Mouse (Mus musculus): ENCODE results near the gene S100a14. TPM values are rescaled to one million over a fixed set of nuclear protein-coding genes. Genes with fewer than 3 reads are reported as not detected.

S100a14 gene
- polyA plus RNA-seq, 3 experiments from 2014 or later = 0.40 TPM; not detected in 2

DNA sequence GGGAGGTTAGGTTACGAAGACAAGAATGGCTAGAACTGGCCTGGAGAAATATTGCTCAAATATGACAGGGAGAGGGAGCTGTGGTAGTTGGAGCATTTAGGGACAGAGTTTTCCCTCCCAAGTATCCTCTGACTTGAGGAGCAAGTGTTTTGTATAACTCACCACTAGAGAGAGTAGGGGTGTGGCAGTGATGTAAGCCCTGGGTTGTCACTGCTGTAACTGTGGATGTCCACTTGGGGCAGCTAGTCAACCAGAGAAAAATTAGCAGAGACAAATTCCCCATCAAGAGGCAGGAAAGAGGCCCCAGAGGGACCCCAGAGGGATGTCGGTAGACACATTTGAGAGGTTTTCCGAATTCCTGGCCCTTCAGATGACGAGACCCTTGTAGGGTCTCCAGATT, 1.2 kb upstream of the S100a14 start:
- no peak for ATAC-seq

DNA sequence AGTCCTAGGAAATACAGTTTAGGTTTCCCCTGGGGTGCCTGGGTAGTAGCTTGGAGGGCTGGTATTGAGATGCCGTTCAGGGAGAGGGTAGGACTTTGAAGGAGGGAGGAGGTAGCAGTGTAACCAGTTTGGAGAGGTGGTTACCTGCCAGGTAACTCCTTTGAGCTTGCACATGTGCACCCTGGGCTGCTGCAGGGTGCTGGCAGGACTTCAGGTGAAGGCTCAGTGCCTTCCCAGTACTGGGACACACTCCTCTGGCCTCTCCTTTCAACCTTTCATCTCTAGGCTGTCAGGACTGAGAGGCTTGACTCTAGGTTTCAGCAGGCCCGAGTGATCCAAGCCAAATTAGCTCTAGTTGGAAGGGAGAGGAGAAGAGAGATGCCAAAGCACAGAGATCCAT, 580 bp upstream of the S100a14 start:
- no peak for ATAC-seq

DNA sequence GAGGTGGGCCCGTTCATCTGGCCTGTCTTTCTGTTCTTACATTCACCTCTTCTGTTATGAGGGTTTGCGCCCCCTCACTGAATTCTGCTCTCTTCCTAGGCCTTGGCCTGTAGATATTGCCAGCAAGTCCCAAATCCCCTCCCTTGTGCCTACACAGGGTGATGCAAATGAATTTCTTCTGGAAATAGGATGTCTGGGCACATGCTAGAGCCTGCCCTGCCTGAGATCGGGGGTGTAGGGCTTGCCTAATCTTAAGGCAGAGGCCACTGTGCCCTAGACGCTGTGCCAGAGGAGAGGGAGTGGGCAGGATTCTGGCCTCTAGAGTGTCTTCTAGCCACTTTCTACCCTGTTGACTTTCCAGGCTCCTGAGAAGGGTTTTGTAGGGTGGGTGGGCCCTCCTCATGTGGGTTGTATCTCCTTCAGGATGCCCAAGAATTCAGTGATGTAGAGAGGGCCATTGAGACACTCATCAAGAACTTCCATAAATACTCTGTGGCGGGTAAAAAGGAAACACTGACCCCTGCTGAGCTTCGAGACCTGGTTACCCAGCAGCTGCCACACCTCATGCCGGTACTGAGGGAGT, 726 bp downstream of the S100a14 start:
- ATAC-seq = no peak

DNA sequence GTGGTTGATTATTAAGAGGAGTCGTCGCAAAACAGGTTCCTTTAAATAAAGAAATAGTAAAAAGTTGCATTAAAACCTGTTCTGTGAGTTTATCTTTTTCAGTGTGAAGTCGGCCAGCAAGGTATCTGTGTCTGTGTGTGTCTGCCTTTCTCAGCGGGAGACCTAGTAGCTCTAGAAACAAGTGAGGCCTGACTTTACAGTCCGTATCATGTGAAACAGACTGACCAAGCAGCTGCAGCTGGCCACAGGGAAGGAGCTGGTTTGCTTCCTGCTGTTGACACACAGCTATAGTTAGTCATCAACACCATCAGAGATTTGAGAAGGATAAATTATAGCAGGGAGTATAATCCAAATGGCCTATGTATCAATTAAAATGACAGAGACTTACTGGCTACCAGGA, 5.1 kb downstream of the S100a14 start:
- no peak for ATAC-seq

DNA sequence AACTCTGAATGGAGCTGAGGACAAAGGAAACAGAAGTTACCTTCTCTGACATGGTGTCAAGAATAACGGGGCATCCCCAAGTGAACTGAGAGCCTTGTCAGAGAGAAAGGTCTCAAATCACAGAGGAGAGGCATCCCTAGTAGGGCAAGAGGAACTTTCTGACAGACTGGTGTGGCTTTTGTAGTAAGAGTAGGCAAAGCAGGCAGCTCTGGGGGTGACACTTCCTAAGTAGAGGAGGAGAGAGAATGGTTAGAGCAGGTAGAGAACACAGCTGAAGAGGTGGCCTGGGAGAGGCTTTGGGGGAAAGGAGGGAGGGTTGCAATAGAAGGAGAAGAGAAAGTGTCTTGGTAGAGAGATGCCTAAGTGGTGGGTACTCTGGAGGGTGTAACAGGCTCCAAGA, 8.8 kb downstream of the S100a14 start:
- no peak for ATAC-seq

DNA sequence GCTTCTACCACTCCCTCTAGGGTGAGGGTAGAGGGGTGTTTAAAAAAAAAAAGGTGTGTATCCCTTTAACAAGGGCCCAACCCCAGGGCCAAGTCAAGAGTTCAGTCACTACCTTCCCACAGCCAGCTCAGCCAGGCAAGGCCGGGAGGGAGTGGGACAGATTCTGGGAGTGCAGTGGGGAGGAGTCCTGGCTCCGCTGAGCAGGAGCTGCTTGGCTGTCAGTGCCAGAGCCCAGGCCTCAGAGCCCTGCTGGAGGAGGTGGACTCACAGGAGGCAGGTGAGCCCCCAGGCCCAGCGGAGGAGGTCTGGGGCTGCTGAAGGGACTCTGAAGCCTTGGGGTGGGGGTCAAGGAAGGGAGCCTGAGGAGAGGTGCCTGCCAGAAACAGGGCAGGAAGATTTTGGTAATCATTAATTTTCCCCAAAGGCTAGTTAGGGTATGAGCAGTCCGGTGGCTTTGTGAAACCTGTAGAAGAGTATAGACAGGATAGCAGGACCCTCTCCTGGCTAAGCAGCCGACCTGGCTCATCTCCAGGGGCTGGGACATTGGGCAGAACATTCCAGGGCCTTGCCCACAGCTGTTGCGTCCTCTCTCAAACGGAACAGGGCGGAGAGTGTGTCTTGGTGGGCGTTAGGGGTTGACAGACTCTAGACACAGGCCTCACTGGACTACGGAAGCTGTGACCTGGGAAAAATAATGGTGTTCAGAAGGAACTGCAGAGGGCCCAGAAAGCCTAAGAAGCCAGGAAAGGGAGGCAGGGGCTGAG, 10.7 kb downstream of the S100a14 start, which contains the start of gene S100a16:
TSS of gene S100a16 (plus strand) at position 114 of the 764 bp plus-strand sequence.
- ATAC-seq = no peak

DNA sequence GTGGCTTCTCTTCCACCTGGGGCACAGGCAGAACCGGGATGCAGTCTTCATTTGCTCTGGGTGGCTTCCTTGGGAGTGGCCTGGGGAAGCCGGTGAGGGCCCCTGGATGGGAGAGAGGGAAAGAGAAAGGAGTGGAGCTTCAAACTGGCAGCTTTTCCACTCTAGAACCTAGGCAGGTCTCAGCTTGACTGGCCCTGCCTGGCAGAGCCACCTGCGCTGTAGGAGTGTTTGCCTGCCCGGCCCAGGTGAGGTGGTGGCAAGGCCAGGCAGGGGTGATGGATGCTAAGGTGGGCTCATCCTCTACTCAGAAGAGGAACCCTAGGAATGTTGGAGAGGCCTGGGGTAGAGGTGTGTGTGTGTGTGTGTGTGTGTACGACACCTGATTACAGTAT, 11.2 kb downstream of the S100a14 start:
- no peak for ATAC-seq

DNA sequence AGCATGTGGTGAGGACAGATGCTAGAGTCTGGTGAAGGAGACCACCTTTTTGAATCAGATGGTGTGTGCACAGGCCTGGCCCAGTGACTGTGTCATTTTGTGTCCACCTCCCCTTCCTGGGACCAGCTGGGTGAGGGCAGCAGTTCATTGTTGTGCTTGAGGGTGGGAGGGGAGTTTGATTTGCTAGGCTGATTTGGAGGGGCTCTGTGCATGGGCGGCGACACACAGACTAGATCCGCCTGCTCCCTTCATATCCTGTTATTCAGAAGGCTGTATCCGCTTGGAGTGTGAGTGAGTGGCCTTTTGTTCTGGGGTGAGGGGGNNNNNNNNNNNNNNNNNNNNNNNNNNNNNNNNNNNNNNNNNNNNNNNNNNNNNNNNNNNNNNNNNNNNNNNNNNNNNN, 14.2 kb downstream of the S100a14 start:
- ATAC-seq = no peak

DNA sequence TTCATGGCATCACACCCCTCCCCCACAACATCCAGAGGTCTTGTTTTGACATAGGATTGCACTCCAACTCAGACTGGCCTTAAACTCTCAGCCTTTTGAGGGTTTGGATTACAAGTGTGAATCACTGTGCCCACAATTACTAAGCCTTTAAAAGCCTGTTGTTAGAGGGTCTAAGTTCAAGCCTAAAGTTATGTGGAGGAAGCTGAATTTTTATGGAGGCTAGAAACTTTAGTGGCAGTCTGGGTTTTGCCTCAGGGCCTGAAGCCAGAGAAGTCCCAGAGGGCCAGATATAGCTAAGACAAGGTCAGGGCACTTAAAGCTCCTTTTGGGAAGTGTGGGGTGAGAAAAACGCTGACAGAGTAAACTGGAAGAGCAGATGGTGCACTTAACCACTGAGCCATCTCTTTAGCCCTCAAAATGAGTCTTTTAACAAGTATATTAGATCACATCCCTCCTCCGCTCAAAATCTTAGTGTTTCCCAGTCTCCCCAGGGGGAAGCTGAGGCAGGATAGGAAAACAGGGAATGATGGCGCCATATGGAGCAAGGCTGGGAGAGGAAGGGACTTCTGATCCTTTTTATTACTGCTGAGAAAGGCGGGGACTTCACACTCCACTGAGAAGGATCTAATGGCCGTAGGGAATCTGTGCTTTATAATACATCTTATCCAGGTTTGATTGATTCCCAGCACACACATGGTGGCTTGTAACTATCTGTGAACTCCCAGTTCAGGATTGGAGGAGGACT, 23.2 kb downstream of the S100a14 start:
- ATAC-seq = no peak

DNA sequence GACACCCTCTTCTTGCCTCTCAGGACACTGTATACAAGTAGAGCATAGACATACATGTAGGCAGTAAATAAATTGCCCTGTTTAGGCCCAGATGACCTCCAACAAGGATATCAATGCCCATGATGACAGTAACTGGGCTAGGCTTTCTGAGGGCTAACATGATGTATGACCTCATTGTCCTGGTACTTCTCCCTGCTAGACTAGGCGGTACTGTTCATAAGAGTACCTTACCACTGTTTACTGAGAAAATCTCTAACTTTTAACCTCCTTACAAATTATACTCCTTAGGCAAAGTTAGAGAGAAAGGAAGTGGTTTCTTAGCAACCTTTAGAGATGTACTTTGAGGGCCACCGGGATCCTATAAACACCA, 23.8 kb downstream of the S100a14 start:
- ATAC-seq = no peak

DNA sequence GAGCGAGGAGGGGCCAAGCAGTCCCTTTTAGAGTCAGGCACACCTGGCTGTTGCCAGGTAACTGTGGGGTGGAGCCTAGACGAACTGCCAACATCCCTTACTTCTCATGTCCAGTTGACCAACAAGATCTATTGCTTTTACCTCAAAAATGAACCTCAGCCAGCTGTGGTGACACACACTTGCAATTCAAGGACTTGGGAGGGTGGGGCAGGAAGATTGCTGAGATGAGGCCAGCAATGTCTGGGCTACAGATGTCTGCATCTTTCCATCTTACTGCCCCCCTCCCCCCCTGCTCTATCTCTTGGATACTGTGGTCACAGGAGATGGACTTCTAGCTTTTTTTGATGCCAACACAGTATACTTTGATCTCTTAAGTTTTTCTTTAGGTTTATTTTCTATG, 25.6 kb downstream of the S100a14 start:
- no peak for ATAC-seq

DNA sequence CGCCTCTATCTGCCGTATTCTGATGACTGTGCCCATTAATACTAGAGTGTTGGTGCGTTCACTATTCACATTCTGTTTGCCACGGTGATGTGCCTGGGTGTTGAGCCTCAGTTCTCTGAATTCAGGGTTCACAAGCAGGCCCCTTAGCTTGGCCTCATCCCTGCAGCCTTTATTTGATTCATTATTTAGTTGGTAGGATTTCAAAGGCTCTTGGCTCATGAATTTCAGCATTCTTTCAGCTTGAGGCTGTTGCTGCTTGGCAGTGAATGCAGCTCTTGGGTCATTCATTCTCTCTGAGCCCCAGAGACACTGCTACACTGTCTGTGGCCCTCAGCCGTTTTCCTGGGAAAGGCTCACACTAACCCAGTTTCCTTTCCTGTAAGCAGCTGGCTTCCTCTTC, 29.3 kb downstream of the S100a14 start:
- ATAC-seq = no peak

DNA sequence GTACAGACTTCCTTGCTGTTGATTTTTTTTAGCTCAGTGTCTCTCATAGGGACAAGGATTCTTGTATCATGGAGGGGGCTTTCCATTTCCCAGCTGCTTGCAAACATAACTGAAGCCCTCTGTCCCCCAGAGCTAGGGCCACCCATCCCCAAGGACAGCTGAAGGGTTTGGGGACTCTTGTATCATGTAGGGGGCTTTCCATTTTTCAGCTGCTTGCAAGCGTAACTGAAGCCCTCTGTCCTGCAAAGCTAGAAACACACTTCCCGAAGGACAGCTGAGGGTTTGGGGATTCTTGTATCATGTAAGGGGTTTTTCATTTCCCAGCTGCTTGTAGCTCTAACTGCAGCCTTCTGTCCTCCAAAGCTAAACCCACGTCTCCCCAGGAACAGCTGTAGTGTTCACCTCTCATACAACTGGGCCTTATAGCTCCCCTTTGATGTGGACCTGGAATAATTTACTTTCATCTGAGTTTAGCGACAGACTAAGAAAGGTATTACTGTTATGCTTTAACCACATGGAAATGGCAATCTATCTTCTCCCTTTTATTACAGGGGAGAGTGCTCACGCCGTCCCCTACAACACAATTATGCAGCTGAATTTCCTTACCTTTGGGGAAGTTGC, 33.5 kb downstream of the S100a14 start, which contains the start of gene S100a3:
TSS of gene S100a3 (plus strand) at position 571 of the 621 bp plus-strand sequence.
- no peak for ATAC-seq

DNA sequence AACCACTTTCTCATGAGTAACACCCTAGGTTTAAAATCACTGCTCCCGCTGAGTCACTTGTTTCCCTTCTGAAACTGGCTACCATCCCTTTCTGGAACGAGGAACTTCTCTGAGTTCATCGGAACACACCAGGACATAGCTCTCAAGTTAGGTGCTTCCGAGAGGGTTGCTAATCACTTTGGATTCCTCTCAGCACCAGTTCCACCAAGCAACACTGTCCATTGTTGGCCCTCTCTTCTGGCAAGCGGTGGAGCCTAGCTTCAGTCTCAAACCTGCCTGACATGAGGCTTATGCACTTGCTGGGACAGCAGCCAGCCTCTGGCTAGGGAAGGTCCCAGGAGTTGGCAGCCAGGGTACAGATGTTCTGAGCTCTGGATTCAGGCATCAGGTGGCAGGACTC, 48.0 kb downstream of the S100a14 start:
- ATAC-seq = no peak

DNA sequence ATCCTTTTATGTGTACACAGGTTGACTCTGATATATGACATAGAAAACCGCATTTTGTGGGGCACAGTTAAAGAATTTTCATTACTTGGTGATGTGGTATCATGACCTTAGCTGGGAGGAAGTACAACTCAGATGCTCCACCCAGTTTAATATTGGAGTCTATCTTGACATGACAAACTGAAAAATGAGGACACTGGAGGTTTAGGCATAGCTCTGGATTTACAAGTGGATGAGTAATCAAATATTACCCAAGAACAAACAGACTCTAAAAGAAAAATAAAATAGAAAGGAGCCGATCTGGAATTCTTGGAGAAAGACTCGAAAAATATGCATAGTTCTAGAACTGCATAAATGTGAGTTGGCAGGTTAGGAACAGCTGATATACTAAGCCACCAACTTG, 48.7 kb downstream of the S100a14 start:
- ATAC-seq = no peak

DNA sequence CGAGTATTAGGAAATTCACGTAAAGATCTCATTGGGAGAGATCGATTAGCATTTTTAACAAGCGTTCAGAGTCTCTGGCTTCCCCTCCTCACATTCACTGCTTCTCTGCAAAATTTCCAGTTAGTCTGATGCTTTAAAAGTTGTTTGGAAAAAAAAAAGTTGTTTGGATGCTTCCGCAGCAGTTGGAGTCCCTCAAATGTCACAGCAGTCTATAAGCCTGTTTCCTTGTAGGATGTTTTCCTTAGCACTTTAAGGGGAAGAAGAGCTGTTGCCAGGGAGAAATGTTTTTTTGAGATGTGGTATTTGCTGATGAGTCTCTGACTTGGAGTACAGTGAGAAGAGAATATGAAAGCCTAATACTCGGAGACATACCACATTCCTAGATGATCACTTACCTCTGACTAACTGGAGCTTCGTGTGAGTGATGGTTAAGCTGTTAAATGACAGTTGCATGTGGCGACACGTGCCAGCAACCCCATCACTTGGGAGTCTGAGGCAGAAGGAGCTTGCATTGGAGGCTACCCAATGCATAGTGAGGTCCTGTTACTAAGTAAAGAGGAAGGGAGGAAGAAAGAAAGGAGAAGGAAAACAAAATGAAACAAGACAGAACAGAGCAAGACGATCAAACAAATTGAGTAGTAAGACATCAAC, 49.8 kb downstream of the S100a14 start:
- no peak for ATAC-seq

Other genes with a start within 250 kb of the S100a14 start
- gene Gatad2b, start 233.7 kb upstream of the S100a14 start, polyA plus RNA-seq (2017; shearing (Covaris generic)) = 10 to 100 TPM; 14.9 to 34.0 (median 28.3) TPM
- under 1 TPM in 1 of 3 experiments, not detected in 2; 0.31 TPM for gene Slc27a3, start 136.9 kb upstream of the S100a14 start, polyA plus RNA-seq (2017; shearing (Covaris generic))
- gene Ints3, start 93.2 kb upstream of the S100a14 start, polyA plus RNA-seq (2017; shearing (Covaris generic)) = 10 to 100 TPM; 15.6 to 18.0 (median 17.6) TPM
- gene Npr1, start 61.0 kb upstream of the S100a14 start, polyA plus RNA-seq (2017; shearing (Covaris generic)) = not detected
- 100 to 1,000 TPM; 107 to 118 (median 118) TPM for gene Ilf2, start 50.7 kb upstream of the S100a14 start, polyA plus RNA-seq (2017; shearing (Covaris generic))
- 10 to 100 TPM; 53.6 to 73.0 (median 71.1) TPM for gene Snapin, start 35.8 kb upstream of the S100a14 start, polyA plus RNA-seq (2017; shearing (Covaris generic))
- gene Chtop, start 17.4 kb upstream of the S100a14 start, polyA plus RNA-seq (2017; shearing (Covaris generic)) = 10 to 100 TPM; 49.4 to 62.9 (median 62.1) TPM
- gene S100a1, start 12.5 kb upstream of the S100a14 start, polyA plus RNA-seq (2017; shearing (Covaris generic)) = 1 to 10 TPM; 2.6 to 7.6 (median 5.1) TPM
- 100 to 1,000 TPM; 188 to 341 (median 192) TPM for gene S100a13, start 12.4 kb upstream of the S100a14 start, polyA plus RNA-seq (2017; shearing (Covaris generic))
- gene S100a16, start 10.4 kb downstream of the S100a14 start, polyA plus RNA-seq (2017; shearing (Covaris generic)) = not detected
- gene S100a3, start 33.7 kb downstream of the S100a14 start, polyA plus RNA-seq (2017; shearing (Covaris generic)) = 1 to 10 TPM; 1.4 to 4.9 (median 2.4) TPM
- gene S100a2, start 63.4 kb downstream of the S100a14 start, polyA plus RNA-seq (2017; shearing (Covaris generic)) = 1 to 10 TPM in 1 of 3 experiments, not detected in 2; 2.6 TPM
- gene Gm42674, start 75.0 kb downstream of the S100a14 start, polyA plus RNA-seq (2017; shearing (Covaris generic)) = not detected
- 100 to 1,000 TPM in 1 of 3 experiments, 10 to 100 TPM in 2; 65.2 to 589 (median 72.0) TPM for gene S100a4, start 76.9 kb downstream of the S100a14 start, polyA plus RNA-seq (2017; shearing (Covaris generic))
- not detected for gene S100a5, start 81.7 kb downstream of the S100a14 start, polyA plus RNA-seq (2017; shearing (Covaris generic))
- gene S100a6, start 86.0 kb downstream of the S100a14 start, polyA plus RNA-seq (2017; shearing (Covaris generic)) = 1,000 to 10,000 TPM in 1 of 3 experiments, 100 to 1,000 TPM in 2; 212 to 1,342 (median 247) TPM
- not detected for gene S100a7a, start 127.2 kb downstream of the S100a14 start, polyA plus RNA-seq (2017; shearing (Covaris generic))
- gene S100a8, start 142.1 kb downstream of the S100a14 start, polyA plus RNA-seq (2017; shearing (Covaris generic)) = 1 to 10 TPM in 1 of 3 experiments, not detected in 2; 7.4 TPM
- gene S100a9, start 168.9 kb downstream of the S100a14 start, polyA plus RNA-seq (2017; shearing (Covaris generic)) = 1 to 10 TPM in 1 of 3 experiments, under 1 TPM in 1, not detected in 1; 0.70 to 3.0 TPM
- gene Pglyrp4, start 200.1 kb downstream of the S100a14 start, polyA plus RNA-seq (2017; shearing (Covaris generic)) = not detected

All from inflammation-experienced regulatory T-cells, adult 6 months (primary cell).